ENCODE assay signal across 37 mouse cellular contexts in the genomic region with DNA sequence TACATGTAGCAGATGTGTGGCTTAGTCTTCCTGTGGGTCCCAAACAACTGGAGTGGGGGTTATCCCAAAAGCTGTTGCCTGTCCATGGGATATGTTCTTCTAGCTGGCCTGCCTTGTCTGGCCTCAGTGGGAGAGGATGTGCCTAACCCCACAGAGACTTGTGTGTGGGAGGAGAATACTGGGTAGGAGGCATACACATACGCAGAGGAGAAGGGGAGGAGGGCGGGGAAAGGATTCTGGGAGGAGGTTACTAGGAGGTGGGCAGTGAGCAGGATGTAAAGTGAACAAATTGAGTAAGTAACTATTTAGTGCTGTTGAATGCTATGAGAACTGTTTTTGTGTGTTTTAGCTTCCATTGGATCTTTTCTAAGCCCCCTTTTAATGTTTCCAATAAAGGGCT. TPM values are rescaled to one million over a fixed set of nuclear protein-coding genes. Genes with fewer than 3 reads are reported as not detected.
"Had no signal": no experiment of that assay in that cellular context is flagged by ENCODE, and none has a peak within 500 bp of the region (broad histone marks: within the 10 kb centered on the region; RNA-seq: fewer than 3 reads in every experiment).

No protein-coding gene starts in this region.

- H3K9ac ChIP-seq: embryonic facial prominence, embryonic 12.5 days; embryonic facial prominence, embryonic 13.5 days; embryonic facial prominence, embryonic 15.5 days; forebrain, embryonic 12.5 days; forebrain, embryonic 13.5 days; forebrain, embryonic 15.5 days; forebrain, postnatal 0 days had no signal

- H3K9me3 ChIP-seq: embryonic facial prominence, embryonic 10.5 days; embryonic facial prominence, embryonic 12.5 days; embryonic facial prominence, embryonic 13.5 days; embryonic facial prominence, embryonic 15.5 days; forebrain, embryonic 12.5 days; forebrain, embryonic 13.5 days; forebrain, embryonic 15.5 days; heart, embryonic 10.5 days had no signal

- H3K36me3 ChIP-seq: embryonic facial prominence, embryonic 10.5 days; embryonic facial prominence, embryonic 12.5 days; embryonic facial prominence, embryonic 13.5 days; embryonic facial prominence, embryonic 15.5 days; forebrain, embryonic 10.5 days; forebrain, embryonic 12.5 days; forebrain, embryonic 15.5 days; heart, embryonic 10.5 days had no signal

- H3K4me1 ChIP-seq: embryonic facial prominence, embryonic 10.5 days; embryonic facial prominence, embryonic 12.5 days; embryonic facial prominence, embryonic 13.5 days; embryonic facial prominence, embryonic 15.5 days; forebrain, embryonic 10.5 days; forebrain, embryonic 12.5 days; forebrain, embryonic 13.5 days; forebrain, embryonic 15.5 days; heart, embryonic 10.5 days had no signal

- ATAC-seq: forebrain, embryonic 13.5 days; forebrain, embryonic 14.5 days; forebrain, embryonic 15.5 days; forebrain, embryonic 16.5 days; forebrain, postnatal 0 days had no signal

- H3K4me2 ChIP-seq: embryonic facial prominence, embryonic 12.5 days; embryonic facial prominence, embryonic 13.5 days; embryonic facial prominence, embryonic 15.5 days; forebrain, embryonic 12.5 days; forebrain, embryonic 13.5 days; forebrain, embryonic 15.5 days had no signal

- H3K27ac ChIP-seq: embryonic facial prominence, embryonic 10.5 days; embryonic facial prominence, embryonic 12.5 days; embryonic facial prominence, embryonic 13.5 days; embryonic facial prominence, embryonic 15.5 days; forebrain, embryonic 10.5 days; forebrain, embryonic 12.5 days; forebrain, embryonic 13.5 days; forebrain, embryonic 15.5 days; gastrocnemius, adult 2 months; heart, adult 2 months; heart, embryonic 10.5 days had no signal

- H3K27me3 ChIP-seq: embryonic facial prominence, embryonic 12.5 days; embryonic facial prominence, embryonic 13.5 days; embryonic facial prominence, embryonic 15.5 days; forebrain, embryonic 12.5 days; forebrain, embryonic 13.5 days; forebrain, embryonic 15.5 days had no signal

- DNase-seq: cerebellum, postnatal 10 days; cerebellum, postnatal 14 days; cerebellum, postnatal 25 days; cerebellum, postnatal 36 days; embryo, embryonic 11 days; forebrain, postnatal 0 days; gastrocnemius, adult 2 months; gastrocnemius, postnatal 10 days; gastrocnemius, postnatal 14 days; gastrocnemius, postnatal 25 days; gastrocnemius, postnatal 36 days; heart, adult 11 months; heart, adult 18-20 months; heart, adult 2 months had no signal

- H3K4me3 ChIP-seq: embryonic facial prominence, embryonic 10.5 days; embryonic facial prominence, embryonic 12.5 days; embryonic facial prominence, embryonic 13.5 days; embryonic facial prominence, embryonic 15.5 days; erythroblast, embryonic 14.5 days; forebrain, embryonic 10.5 days; forebrain, embryonic 12.5 days; forebrain, embryonic 13.5 days; forebrain, embryonic 15.5 days; gastrocnemius, adult 2 months; heart, adult 2 months; heart, embryonic 10.5 days had no signal

RNA-seq across cellular contexts. Expression of a gene that starts 23.8 kb away (rescaled TPM):
- total RNA-seq: common myeloid progenitor, adult 5-6 weeks; forebrain, postnatal 0 days; gastrocnemius, adult 18-20 months; gastrocnemius, adult 2 months; gastrocnemius, adult 8-10 months; gastrocnemius, postnatal 10 days; gastrocnemius, postnatal 14 days; gastrocnemius, postnatal 25 days; gastrocnemius, postnatal 36 days; gastrocnemius, postnatal 4 days; granulocyte monocyte progenitor cell, adult 5-6 weeks; heart, adult 18-20 months; heart, adult 2 months; heart, adult 8-10 months had no signal
- polyA plus RNA-seq: cortical plate, adult 2 months; embryonic facial prominence, embryonic 10.5 days; embryonic facial prominence, embryonic 11.5 days; embryonic facial prominence, embryonic 12.5 days; embryonic facial prominence, embryonic 13.5 days; embryonic facial prominence, embryonic 14.5 days; embryonic facial prominence, embryonic 15.5 days; erythroblast, embryonic 14.5 days; forebrain, embryonic 10.5 days; forebrain, embryonic 11.5 days; forebrain, embryonic 12.5 days; forebrain, embryonic 13.5 days; forebrain, embryonic 14.5 days; forebrain, embryonic 15.5 days; forebrain, embryonic 16.5 days; forebrain, postnatal 0 days; frontal cortex, adult 2 months; heart, embryonic 10.5 days had no signal
